Mouse (Mus musculus) hematopoietic stem cell, adult 5-6 weeks (primary cell): ENCODE measurements at regions not wholly inside any gene's neighbourhood (a gene's known extent, or its start where the extent isn't known, plus 50 kb on each side); places are given as distances from the start of the nearest gene placed in this dataset.

Source experiments
- ATAC-seq, 2 experiments: fragments of 125-278 bp in 1 of 2; replicated peaks in 1 of 2; 2 replicates each; pipeline ENCODE4 v1.8.0; 2016 to 2017; ENCODE audit warnings: inconsistent platforms in 2 of 2, mild to moderate bottlenecking in 2 of 2, moderate number of reproducible peaks in 2 of 2, low read depth in 1 of 2, moderate TSS enrichment in 1 of 2; ENCODE audit not compliant: low FRiP score in 2 of 2, poor library complexity in 2 of 2, severe bottlenecking in 2 of 2, insufficient read depth in 1 of 2, low TSS enrichment in 1 of 2

DNA sequence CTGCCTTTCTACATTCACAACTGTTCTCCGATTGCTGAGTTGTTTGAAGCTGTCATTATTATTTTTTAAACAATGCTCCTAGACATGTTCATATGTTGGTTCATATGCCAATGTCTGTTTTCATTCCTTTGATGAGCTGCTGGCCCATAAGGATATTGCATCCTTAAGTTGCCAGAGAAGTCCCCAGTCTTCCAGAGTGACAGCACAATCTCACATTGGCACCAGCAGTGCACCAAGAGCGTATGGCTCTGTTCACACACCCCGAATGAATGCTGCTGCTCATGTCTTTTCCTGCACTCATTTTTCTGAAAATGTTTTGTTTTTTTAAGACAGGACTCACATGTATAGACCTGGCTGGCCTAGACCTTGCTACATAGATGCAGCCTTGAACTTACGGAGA lies 124.4 kb upstream of the Ccnd2 start:
- no peak for ATAC-seq

DNA sequence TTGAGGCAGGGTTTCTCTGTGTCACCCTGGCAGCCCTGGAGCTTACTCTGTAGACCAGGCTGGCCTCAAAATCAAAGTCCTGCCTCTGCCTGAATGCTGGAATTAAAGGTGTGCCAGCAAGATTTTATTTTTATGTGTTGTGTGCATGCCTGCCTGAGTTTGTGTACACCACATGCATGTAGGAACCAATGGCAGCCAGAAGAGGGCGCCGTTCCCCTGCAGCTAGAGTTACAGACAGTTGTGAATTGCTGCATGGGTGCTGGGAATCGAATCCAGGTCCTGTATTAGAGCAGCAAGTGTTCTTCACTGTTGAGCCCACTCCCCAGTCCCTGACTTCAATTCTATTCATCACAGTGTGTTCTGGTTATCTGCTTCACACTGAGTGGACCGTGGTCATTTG lies 126.4 kb upstream of the Ccnd2 start:
- no peak for ATAC-seq

GRCm38 (mm10) chr6:127284226-127284625 lies 132.2 kb upstream of the Ccnd2 start:
- ATAC-seq: no peak

GRCm38 (mm10) chr6:127286681-127287476 lies 134.9 kb upstream of the Ccnd2 start:
- ATAC-seq: no peak

- ATAC-seq: peak; percentile 78 to 96
Measured at GRCm38 (mm10) chr6:127288946-127289345, 137.0 kb upstream of the Ccnd2 start.

DNA sequence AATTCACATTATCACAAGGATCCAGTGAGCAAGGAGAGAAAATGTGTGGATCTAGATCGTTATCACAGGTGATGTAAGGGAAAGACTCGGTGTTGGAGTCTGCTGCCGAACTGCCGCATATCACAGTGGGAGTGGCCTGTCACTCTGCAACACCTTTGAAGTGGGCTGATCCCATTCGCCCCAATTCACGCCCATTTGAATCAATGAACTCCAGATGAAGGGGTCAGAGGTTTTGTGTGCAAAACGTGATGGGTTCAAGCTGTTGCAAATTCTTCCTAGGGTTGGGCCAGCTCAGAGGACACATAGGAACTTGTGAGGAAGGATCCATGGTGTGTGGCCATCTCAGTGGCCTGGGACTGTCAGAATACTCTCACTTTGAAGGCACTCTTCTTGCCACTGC lies 139.9 kb upstream of the Ccnd2 start:
- no peak for ATAC-seq

GRCm38 (mm10) chr6:127293829-127294228 lies 141.8 kb upstream of the Ccnd2 start:
- no peak for ATAC-seq

- ATAC-seq: no peak
Measured at GRCm38 (mm10) chr6:127298105-127298504, 146.1 kb upstream of the Ccnd2 start.

GRCm38 (mm10) chr6:127311192-127312054 lies 135.2 kb upstream of the Parp11 start:
- ATAC-seq: no peak

- ATAC-seq: no peak
Measured at GRCm38 (mm10) chr6:127317309-127317708, 129.3 kb upstream of the Parp11 start.

GRCm38 (mm10) chr6:127318746-127319582 lies 127.7 kb upstream of the Parp11 start:
- no peak for ATAC-seq

DNA sequence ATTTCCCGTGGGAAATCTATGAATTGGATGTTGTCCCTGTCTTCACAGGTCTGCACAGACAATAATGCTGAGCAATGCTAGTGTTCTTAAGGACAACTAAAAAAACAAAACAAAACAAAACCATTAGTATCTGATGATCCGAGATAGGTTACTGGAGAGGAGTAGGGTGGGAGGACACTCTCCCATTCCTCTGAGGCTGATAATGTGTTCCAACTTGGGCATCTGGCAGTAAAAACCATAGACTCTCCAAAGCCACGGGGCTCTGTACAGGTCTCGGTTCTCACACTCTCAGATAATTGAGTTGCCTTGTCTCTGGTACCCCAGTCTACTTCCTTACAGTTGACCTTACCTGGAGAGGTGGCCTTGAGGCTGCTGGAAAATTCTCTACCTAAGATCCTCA lies 126.0 kb upstream of the Parp11 start:
- ATAC-seq: no peak

DNA sequence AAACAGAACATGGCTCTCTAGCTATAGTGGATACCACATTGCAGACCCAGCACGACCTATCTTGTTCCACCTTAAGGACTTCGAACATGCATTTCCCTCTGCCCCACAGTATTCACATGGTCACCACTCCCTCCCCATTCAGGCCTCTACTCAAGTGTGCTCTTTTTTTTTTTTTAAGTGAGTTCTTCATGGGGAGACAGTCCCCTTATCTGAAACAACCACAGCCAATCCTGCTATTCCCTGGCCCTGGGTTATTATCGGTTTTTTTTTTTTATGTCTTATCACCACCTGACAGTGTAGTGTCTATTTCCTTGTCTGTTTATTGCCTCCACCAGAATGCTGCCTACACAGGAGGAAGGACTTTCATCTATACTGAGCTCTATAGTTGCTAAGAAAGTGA lies 125.6 kb upstream of the Parp11 start:
- peak in 1 of 2 experiments; percentile 44; a peak in 1 of 4 replicates for ATAC-seq

DNA sequence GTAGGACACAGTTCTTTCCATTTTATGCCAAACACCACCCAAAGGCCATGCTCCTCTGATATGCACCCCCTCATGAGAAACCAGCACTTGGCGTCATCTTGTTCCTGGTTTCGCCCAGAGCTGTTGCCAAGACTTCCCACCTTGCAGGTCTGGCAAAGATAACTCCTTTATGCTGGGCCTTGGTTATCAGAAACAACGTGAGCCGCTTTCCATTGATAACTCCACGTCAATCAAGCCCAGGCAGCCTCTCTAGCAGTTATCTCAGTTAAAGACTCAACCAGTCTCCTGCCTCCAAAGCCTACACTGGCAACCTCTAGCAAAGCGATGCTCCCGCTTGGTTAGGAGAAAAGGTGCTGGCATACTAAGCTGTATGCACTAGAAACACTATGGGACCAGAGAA lies 124.2 kb upstream of the Parp11 start:
- peak in 1 of 2 experiments; percentile 19; a peak in 1 of 4 replicates for ATAC-seq

GRCm38 (mm10) chr6:127324984-127325383 lies 121.7 kb upstream of the Parp11 start:
- ATAC-seq: no peak

GRCm38 (mm10) chr6:127325596-127326332 lies 120.9 kb upstream of the Parp11 start:
- ATAC-seq: no peak

DNA sequence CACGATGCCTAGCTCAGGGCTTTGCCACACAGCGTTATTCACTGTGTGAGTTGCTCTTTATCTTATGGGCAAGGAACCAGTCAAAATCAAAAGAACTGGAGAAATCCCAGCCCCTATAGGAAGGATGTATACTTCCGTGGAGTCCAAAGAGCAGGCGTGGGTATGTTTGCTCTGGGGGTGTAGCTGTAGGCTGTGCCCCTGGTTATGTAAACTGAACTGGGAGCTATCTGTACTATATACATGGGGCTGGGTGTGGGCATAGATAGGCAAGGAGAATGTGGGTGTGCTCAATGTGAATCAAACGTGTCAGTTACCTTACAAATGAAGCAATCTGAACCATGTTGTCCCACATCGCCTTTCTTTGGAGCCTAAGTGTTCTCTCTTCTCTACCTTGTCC lies 120.3 kb upstream of the Parp11 start:
- ATAC-seq: no peak
